Mouse (Mus musculus) right cerebral cortex, postnatal 10 days (tissue): ENCODE measurements around the gene Ehd4.

Experiments
- DNase-seq, 2 experiments: peaks; one replicate each; pipeline ENCODE4 v3.0.0; 2021; ENCODE audit warnings: low spot score in 2 of 2

Gene Ehd4

DNA sequence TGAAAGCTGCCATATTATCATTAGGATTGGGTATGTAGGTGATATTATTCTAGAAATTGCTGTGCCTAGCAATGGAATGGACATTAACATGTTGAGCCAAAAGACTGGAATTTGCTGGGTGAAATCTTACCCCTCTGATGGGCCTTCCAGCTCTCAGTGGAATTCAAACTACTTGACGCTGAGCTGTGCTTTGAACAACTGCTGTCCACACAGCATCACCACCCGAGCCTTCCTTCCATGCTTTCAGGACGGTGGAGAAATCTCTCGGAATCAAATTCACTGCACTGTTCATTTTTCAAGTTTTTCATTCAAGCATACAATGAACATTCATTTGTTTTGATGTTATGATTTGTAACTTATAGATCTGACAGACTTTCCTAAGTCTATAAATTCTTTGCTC lies 10.0 kb downstream of the Ehd4 start:
- DNase-seq: no peak

DNA sequence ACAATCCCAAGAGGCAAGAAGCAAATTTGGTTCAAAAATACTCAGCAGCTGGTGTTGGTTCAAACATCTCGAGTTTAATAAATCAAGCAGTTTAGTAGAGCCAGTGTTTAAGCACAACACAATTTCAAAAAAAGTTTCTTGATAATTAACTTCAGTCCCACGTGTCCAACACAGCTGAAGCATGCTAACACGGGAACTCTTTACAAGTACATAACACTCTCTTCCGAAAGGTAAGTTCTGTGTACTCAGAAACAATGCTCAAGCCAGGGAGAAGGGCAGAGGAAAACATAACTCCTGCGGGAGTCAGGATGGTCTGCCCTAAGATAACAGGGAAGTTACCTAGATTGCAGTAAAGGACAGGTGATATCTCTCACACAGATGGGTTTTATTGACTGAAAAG lies 12.1 kb downstream of the Ehd4 start:
- DNase-seq: no peak

DNA sequence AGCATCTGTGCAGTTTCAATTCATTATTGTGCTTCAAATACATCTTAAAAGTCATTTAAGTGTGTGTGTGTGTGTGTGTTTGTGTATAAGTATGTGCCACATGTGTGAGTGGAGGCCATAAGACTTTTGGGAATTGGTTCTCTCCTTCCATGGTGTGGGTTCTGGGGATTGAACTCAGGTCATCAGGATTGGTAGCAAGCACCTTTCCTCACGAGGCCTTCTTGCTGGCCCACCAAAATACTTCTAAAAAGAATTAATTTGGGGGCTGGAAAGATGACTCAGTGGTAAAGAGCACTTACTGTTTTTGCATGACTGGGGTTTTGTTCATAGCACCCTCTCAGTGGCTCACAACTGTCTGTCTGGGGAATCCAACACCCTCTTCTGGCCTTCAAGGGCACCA lies 12.7 kb downstream of the Ehd4 start:
- DNase-seq: no peak

DNA sequence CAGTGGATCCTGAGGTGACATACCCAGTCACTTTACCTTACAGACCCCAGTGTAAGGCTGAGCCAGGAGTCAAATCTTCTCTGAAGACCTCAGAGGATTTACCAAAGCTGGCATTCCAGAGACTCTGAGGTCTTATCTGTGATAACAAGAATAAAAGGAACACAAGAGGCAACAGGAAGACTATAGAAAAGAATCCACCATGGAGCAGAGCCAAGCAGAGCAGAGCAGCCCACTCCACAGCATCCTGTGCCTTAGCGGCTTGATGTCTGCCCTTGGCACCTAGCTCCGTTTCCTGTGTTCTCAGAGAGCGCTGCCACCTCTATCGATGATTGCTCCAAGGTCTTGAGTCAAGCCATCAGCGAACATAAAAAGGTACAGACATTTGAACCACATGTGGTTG lies 14.1 kb downstream of the Ehd4 start:
- DNase-seq: no peak

- no peak for DNase-seq
Measured at GRCm38 (mm10) chr2:120139091-120139490, 15.3 kb downstream of the Ehd4 start.

DNA sequence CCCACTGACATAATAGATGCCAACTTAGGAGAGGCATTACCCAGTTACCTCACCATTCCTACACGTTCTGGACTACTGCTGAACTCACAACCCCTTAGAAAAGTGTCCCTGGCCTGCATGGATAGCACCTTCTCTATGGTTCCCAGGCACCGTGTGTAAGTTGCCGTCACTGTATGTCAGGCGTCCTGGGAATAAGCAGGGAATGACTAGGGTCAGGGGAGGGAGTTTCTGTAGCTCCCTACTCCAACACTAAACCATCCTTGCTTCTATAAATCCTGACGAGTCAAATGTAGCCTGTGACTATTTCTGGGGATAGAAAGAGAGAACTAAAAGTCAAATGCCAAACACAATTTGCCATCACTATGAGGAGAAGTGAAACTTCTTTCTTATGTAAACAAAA lies 17.1 kb downstream of the Ehd4 start:
- DNase-seq: no peak

DNA sequence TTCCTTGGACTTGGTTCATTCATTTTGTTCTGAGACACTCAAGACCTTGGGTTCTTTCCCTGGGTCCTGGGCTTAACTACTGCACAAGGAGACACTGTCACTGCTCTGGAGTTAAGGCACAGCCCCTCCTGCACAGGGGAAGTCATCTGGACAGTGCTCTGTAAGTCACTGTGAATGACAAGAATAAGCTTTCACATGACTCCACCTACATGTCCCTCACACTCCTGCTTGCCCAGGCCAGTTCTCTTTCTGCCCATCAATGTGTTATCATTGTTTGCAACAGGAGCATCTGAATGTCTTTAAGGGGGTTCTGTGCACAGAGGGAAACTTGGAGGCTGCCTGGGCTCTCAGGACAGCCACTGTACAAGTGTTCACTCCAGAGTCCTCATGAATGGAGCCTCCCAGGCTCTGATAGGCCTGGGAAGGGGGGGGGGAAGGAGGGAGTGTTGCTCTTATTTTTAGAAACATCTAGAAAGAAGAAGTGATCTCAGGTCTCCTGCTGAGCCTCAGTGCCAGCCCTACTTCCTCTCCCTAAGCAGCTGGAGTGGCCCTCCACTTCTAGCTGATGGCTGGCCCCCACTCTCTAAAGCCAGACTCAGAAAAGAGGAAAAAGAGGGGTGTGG lies 19.8 kb downstream of the Ehd4 start:
- no peak for DNase-seq

GRCm38 (mm10) chr2:120131881-120132280 lies 22.5 kb downstream of the Ehd4 start:
- no peak for DNase-seq

DNA sequence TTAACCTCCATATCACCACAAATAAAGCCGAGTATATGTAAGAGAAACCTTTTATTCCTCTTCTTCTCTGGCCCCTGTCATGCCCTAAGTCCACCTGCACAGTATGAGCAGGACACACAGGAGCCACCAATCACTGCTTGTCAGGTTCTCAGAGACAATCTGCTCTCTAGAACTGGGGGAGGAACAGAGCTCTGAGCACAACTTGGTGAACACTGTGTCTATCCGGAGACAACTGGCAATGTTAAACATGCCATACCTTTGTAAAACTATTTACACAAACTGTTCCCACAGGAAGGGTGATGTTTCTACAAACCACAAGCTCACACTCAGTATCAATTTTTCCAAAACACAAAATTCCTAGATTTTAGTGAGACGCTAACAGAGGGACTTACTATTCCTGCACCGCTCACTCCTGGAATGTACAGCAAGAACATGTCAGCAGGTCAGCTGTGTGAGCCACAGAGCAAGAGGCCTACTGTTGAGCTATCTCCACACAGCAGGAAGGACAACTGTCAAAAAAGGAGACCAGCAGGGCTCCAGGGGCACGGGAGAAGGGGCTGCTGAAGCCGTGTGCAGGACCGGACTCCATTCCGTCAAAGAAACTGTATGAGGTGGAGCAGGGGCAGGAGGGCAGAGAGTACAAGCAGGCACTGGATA lies 25.0 kb downstream of the Ehd4 start:
- DNase-seq: no peak

DNA sequence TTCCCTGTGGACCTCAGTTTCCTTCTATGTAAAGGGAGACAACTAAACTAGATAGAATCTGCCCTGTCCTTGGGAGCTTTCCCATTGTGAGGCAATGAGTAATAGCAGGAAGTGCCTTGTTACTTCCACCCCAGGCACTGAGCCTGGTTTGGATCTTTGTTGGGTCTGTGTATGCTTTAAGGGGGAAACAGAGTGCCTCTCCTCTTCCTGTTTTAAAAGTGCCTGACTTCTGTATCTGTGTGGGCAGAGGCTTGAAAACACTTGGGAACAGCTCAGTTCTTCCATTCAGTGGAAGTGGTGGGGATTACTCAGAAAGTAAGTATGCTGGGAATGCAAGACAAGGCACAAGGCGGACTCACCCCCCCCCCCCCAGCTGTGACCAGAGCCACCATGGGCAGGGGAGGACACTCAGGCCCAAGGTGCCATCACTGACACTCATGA lies 25.8 kb downstream of the Ehd4 start:
- DNase-seq: no peak

DNA sequence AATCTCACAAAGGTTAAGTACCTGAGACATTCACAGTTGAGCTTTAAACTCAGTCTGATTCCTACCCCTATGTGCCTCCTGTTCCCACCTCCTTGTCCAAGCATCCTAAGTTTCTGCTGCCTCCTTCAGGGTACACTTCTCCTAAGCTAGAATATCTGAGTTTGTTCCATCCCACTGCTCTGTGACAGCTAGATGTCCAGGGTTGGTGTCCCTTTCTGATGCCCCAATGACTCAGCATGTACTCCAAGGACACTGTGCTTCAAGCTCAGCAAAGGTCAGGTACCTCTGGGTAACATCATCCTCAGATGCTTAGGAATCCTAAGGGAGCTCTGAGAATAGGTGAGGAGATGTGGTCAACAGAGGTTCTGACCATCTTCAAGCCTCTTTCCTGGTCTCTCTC lies 26.4 kb downstream of the Ehd4 start:
- DNase-seq: no peak

DNA sequence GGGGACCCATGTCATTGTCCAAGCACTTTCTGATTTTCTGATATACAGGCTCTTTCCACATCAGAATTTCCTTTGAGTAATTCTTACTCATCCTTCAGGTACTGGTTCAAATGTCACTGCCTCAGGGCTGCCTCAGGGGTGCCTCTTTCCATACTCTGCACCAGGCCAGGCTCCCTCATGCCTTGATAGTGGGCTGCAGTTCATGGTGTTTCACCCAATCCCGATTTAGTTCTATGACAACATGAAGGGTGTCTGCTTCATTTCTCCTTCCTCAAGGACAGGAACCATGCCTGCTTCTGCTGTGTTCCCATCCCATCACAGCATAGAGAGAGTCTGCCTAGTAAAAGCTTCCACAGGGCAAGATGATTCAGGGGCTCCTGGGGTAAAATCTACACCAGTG lies 27.5 kb downstream of the Ehd4 start:
- DNase-seq: no peak

DNA sequence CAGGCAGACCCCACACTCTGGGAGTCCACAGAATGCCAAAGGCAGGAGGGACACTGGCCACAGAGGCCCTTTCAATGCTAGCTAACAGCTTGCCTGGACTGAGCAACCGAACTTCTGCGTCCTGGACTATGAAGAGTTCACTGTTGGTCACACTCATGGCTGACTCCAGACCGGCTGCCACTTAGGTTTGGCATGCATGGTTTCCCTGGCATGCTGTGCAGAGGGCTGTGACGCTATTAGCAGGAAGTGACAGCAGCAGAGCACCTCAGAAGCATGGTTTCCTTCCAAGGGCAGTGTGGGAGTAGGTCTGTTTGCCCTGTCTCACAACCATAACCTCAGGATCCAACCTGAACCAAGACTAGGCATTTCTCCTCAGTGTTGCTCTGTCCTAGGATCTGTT lies 28.0 kb downstream of the Ehd4 start:
- no peak for DNase-seq

DNA sequence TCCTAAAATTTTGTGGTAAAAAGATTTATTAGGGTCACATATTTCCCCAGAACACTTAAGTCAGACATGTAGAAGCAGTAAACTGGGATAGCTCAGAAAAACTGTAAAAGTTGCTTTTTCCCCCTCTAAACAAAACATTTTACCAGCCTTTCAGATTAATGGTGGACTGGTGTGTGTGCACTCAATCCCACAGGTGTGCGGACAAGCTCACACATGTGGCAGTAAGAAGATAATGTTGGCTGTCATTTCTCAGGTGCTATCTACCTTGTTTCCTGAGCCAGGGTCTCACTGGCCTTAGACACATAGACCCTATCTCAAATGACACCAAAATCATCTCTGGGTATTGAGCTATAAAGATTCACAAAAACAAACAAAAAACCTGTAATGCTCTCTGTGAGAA lies 28.9 kb downstream of the Ehd4 start:
- DNase-seq: no peak

- DNase-seq: no peak
Measured at GRCm38 (mm10) chr2:120124946-120125345, 29.5 kb downstream of the Ehd4 start.

GRCm38 (mm10) chr2:120124096-120124495 lies 30.3 kb downstream of the Ehd4 start:
- no peak for DNase-seq

DNA sequence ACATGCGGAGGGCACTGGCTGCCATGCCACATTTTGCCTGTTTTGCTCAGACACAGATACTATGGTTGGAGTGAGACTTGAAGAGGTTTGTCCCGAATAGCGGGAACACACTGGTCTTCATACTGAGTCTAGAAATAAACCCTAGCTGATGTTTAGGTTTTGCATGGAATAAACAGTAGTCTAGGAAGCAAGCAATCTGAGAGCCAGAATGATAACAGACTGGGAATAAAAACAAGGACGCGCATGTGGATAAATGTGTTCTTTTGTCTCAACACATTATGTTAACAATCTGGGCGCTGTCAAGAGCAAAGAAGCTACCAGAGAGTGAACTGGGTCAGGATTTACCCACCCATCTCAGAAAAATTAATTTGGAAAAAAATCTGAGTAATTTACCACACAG lies 31.4 kb downstream of the Ehd4 start:
- no peak for DNase-seq

DNA sequence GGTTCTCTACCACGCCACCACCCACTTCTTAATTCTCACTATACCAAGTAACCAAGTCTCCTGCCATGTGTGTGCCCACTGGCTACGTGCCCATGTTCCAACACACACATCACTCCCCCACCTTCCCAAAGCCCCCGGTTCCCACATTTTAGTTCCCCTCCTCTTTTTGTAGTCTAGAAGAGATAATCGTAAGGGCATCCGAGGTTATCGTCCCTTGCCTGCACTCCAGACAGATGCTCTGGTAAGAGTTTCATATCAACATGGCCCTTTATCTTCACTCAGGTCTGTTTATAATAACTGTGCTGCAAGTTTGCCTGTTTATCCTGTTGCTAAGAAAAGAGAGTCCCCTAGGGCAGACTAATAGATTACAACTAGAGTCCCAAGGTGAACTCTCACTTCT lies 37.1 kb downstream of the Ehd4 start:
- no peak for DNase-seq

DNA sequence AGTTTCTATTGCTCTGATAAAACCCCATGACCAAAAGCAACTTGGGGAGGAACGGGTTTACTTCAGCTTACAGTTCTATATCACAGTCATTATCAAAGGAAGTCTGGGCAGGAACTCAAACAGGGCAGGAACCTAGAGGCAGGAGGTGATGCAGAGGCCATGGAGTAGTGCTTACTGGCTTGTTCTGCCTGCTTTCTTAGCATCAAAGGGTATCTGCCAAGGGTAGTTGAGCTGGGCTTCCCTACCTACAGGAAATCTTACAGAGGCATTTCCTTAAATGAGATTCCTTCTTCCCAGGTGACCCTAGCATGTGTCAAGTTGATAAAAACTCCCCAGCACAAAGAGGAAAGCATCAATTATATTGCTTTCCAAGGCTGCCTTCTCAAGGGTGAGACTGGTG lies 38.0 kb downstream of the Ehd4 start:
- no peak for DNase-seq

- no peak for DNase-seq
Measured at GRCm38 (mm10) chr2:120114977-120115376, 39.4 kb downstream of the Ehd4 start.

DNA sequence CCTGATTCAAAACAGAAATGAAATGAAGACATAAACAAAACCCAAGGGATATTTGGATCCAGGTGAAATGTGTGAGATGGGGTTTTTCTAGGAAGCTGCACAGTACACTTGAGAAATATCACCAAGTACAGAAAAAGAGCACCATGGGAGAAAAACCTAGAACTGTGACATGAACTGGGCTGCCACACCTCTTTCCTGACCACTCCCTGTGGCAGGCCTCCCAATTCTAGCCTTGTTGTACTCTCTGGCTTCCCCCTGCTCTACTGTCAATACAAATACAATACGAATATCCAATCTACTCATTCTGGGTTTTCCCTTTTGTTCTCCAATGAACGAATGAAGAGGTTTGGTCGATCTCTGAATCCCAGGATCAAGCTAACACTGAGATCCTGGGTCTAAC lies 40.4 kb downstream of the Ehd4 start:
- DNase-seq: no peak

GRCm38 (mm10) chr2:120113476-120113875 lies 40.9 kb downstream of the Ehd4 start:
- no peak for DNase-seq

DNA sequence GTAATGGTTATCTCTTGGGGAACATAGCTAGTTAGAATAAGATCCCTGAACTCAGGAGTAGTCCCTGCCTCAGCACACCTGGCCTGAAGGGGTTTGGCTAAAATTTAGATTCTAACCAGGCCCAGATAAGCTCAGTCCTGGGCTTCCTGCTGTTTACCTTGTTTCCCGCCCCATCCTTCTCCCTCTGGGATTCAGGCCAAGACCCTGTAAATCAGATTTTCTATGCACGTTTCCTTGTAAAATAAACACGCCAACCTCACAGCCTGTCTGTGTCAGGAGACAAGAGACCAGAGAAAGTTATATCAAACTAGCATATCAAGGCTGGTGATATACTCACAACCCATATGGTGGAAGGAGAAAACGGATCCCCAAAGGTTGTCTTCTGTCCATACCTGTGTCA lies 42.8 kb downstream of the Ehd4 start:
- no peak for DNase-seq

DNA sequence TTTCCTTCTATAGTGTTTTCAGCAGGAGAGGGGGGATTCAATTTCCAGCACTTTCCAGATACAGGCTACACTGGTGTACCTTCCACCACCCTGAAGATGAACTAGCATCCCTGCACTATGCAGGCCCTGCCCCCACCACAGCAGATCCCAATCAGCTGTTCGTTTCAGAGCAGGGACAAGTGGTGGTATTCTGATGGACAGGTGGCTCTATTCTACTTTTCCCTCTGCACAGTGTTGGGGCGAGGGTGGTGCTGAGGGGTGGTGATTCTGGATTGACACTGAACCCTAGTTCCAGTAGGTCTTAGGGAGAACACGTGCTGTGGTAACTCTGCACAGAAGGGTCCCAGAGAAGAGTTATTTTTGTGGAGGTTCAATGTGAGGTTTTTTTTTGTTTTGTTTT lies 43.2 kb downstream of the Ehd4 start:
- no peak for DNase-seq
